Mouse (Mus musculus) limb, embryonic 14.5 days (tissue): ENCODE measurements around the gene Gnptg. TPM values are rescaled to one million over a fixed set of nuclear protein-coding genes. Genes with fewer than 3 reads are reported as not detected.

Experiments used
- ATAC-seq: fragments of 200-750 bp; cut with Nextera tagmentation; 2 replicates; pipeline ENCODE4 v1.8.0; 2017; ENCODE audit warnings: low read depth, moderate number of reproducible peaks, moderate TSS enrichment; ENCODE audit not compliant: low FRiP score
- DNase-seq: peaks from one replicate; pipeline ENCODE4 v3.0.0-alpha.2; 2015; ENCODE audit warnings: low spot score
- H3K27ac ChIP-seq: fragments of 300-500 bp; sonication (generic); replicated peaks from 2 replicates; pipeline ENCODE4 v1.5.1; 2014; ENCODE audit warnings: low read depth, mild to moderate bottlenecking, low read length, moderate library complexity, mixed read lengths
- H3K27me3 ChIP-seq: fragments of 300-500 bp; sonication (generic); 2 replicates; pipeline ENCODE4 v1.6.1; 2014; ENCODE audit warnings: low read length, mixed read lengths; ENCODE audit not compliant: control insufficient read depth, insufficient read depth
- H3K36me3 ChIP-seq: fragments of 300-500 bp; sonication (generic); 2 replicates; pipeline ENCODE4 v1.6.1; 2014; ENCODE audit warnings: mild to moderate bottlenecking, low read length, moderate library complexity, mixed read lengths; ENCODE audit not compliant: control insufficient read depth, insufficient read depth
- H3K4me1 ChIP-seq: fragments of 300-500 bp; sonication (generic); 2 replicates; pipeline ENCODE4 v1.6.1; 2014; ENCODE audit warnings: antibody characterized with exemption, low read length, mixed read lengths; ENCODE audit not compliant: control insufficient read depth, insufficient read depth
- H3K4me2 ChIP-seq: fragments of 300-500 bp; sonication (generic); replicated peaks from 2 replicates; pipeline ENCODE4 v1.6.1; 2014; ENCODE audit warnings: low read depth, mild to moderate bottlenecking, low read length, moderate library complexity; ENCODE audit not compliant: severe bottlenecking
- H3K4me3 ChIP-seq: fragments of 300-500 bp; sonication (generic); replicated peaks from 2 replicates; pipeline ENCODE4 v1.5.1; 2014; ENCODE audit warnings: low read length
- H3K9ac ChIP-seq: fragments of 300-500 bp; sonication (generic); 2 replicates; pipeline ENCODE4 v1.6.1; 2014; ENCODE audit warnings: mild to moderate bottlenecking, low read depth, low read length, moderate library complexity; ENCODE audit not compliant: severe bottlenecking
- H3K9me3 ChIP-seq: fragments of 300-500 bp; sonication (generic); 2 replicates; pipeline ENCODE4 v1.6.1; 2016; ENCODE audit warnings: low read length; ENCODE audit not compliant: control insufficient read depth
- POLR2A ChIP-seq: fragments of 200-500 bp; IDR thresholded peaks from 2 replicates; pipeline ENCODE4 v1.8.0; 2012; ENCODE audit warnings: inconsistent platforms, mild to moderate bottlenecking, moderate library complexity, borderline replicate concordance; ENCODE audit not compliant: insufficient read depth, insufficient read length; ENCODE audit errors: extremely low read depth
- WGBS: fragments of 180-500 bp; shearing (Covaris S2); extraction: QIAGEN DNeasy Blood & Tissue Kit; methylation state at CpG from one replicate; pipeline ENCODE4 v1.1.7; 2014; 5-methylcytosine and 5-hydroxymethylcytosine counted together
- polyA plus RNA-seq, 2 experiments: library from polyadenylated mRNA; depleted of rRNA in 1 of 2; stranded (reverse) in 1 of 2; unstranded in 1 of 2; fragments of >200 nt; fragmentation: Nextera tagmentation in 1 of 2; extraction: Ambion mirVana in 1 of 2; gene quantifications; 2 replicates each; pipeline versions ENCODE4 v1.2.1 to v1.2.3; 2012 to 2014

Gnptg gene
- polyA plus RNA-seq, 2 experiments = 29.4 to 30.9 TPM

- Histone ChIP-seq H3K36me3 (peaks cover 15% of the 10 kb centered on the region), H3K27me3 (no peaks in the 10 kb centered on the region), H3K27ac (peak within 1 kb of the TSS; percentile 99), H3K4me1 (peaks cover 18% of the 10 kb centered on the region), H3K9ac (peak within 1 kb of the TSS; percentile 100), H3K4me3 (peak within 1 kb of the TSS; percentile 99), H3K9me3 (no peaks in the 10 kb centered on the region), H3K4me2 (peak within 1 kb of the TSS; percentile 98)
- ATAC-seq (no peak), DNase-seq (no peak)
- WGBS = 79% methylated on average over 9 of the region's 9 CpGs
- TF ChIP-seq POLR2A = no peak
Observed at GRCm38 (mm10) chr17:25274571-25275346, 34.8 kb upstream of the Gnptg start, which contains the start of gene Ube2i. Gene Ube2i (minus strand): TSS chr17:25274622.

- Histone ChIP-seq H3K4me2 (peak overlapping the region; percentile 98), H3K9me3 (no peaks in the 10 kb centered on the region), H3K27ac (peak overlapping the region; percentile 99), H3K27me3 (no peaks in the 10 kb centered on the region), H3K4me3 (peak overlapping the region; percentile 99), H3K36me3 (peaks cover 23% of the 10 kb centered on the region), H3K4me1 (peaks cover 18% of the 10 kb centered on the region), H3K9ac (peak overlapping the region; percentile 100)
- TF ChIP-seq POLR2A = 0 out of 2 replicates have a peak, but pooled peaks have one; percentile 60
- ATAC-seq (peak; percentile 92), DNase-seq (peak; percentile 94)
- 3% methylated on average over 39 of the region's 45 CpGs for WGBS
Observed at GRCm38 (mm10) chr17:25273706-25274501, 34.0 kb upstream of the Gnptg start.

- 0 out of 2 replicates have a peak, but pooled peaks have one; percentile 74 for TF ChIP-seq POLR2A
- peak overlapping the region; percentile 98 for H3K4me2 ChIP-seq
- no peaks in the 10 kb centered on the region for H3K9me3 ChIP-seq
- ATAC-seq = peak; percentile 91
- no peaks in the 10 kb centered on the region for H3K27me3 ChIP-seq
- peaks cover 18% of the 10 kb centered on the region for H3K4me1 ChIP-seq
- peak overlapping the region; percentile 100 for H3K9ac ChIP-seq
- peaks cover 31% of the 10 kb centered on the region for H3K36me3 ChIP-seq
- WGBS = 1% methylated on average over 74 of the region's 92 CpGs
- peak overlapping the region; percentile 99 for H3K4me3 ChIP-seq
- DNase-seq = peak; percentile 90
- H3K27ac ChIP-seq = peak overlapping the region; percentile 99
Observed at GRCm38 (mm10) chr17:25272951-25273705, 33.2 kb upstream of the Gnptg start.

GRCm38 (mm10) chr17:25272326-25272725 lies 32.4 kb upstream of the Gnptg start:
- H3K27me3 ChIP-seq = no peaks in the 10 kb centered on the region
- peaks cover 39% of the 10 kb centered on the region for H3K36me3 ChIP-seq
- 1% methylated on average over 10 of the region's 10 CpGs for WGBS
- peak overlapping the region; percentile 99 for H3K4me3 ChIP-seq
- TF ChIP-seq POLR2A = no peak
- no peaks in the 10 kb centered on the region for H3K9me3 ChIP-seq
- H3K4me2 ChIP-seq = peak overlapping the region; percentile 98
- ATAC-seq (no peak), DNase-seq (no peak)
- peak overlapping the region; percentile 100 for H3K9ac ChIP-seq
- H3K27ac ChIP-seq = peak overlapping the region; percentile 99; the same call in 1 of the 2 replicates
- H3K4me1 ChIP-seq = peaks cover 18% of the 10 kb centered on the region
